Mouse (Mus musculus): ENCODE data around the gene Gcnt1. TPM values are rescaled to one million over a fixed set of nuclear protein-coding genes. Genes with fewer than 3 reads are reported as not detected.

Gene Gcnt1
- total RNA-seq (2021): 1 to 10 TPM; 4.7 TPM
- long read RNA-seq, experiment 1, full-length matches to known transcripts: 2 of 2 reads
- long read RNA-seq, experiment 1, partial matches to known transcripts: 0 of 2 reads
- long read RNA-seq, experiment 1, other reads (novel, unspliced or antisense): 0 of 2 reads
- long read RNA-seq, experiment 2, full-length matches to known transcripts: 1 of 2 reads
- long read RNA-seq, experiment 2, partial matches to known transcripts: 0 of 2 reads
- long read RNA-seq, experiment 2, other reads (novel, unspliced or antisense): 1 of 2 reads

DNA sequence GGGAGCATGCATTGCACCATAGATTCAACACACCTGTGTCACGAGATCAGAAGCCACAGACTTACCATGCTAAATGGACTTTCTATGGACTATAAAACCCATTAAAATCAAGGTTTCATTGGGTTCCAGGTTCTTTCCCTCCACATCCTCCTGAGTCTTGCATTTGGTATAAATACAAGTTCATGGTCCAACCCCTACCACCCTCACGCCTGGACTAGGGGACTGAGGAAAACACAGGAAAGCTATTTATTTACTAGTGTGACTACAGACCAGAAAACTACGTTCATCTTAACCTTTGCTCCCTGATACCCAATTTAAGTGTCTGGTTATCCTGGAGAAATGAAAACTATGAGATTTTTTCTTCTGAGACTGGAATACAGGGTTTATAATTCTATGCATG is at the start of gene Gcnt1:
Gene Gcnt1, minus strand, starts transcription at position 144 of the 400 bp plus-strand sequence.
- no peak for DNase-seq (ENCODE audit: low spot score in 2 of 2)

DNA sequence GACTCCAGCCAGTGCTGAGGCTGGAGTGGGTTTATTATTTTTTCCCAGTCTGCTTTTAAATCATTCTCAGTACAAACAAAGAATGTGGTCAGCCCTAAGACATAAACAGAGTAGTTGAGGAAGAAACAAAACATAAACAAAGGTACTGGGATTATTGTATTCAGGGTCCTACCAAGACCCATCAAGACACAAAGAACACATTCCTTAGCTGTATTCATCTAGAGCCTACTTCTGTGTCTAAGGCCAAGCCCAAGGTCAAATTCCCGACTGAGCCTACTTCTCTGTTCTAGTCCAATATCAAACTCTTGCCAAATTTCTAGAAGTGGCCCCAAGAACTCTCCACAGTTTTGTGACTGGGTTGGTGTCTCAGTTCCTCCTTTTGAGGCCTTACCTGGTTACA is 45.2 kb upstream of the Gcnt1 start:
- no peak for DNase-seq (ENCODE audit: low spot score in 2 of 2)

DNA sequence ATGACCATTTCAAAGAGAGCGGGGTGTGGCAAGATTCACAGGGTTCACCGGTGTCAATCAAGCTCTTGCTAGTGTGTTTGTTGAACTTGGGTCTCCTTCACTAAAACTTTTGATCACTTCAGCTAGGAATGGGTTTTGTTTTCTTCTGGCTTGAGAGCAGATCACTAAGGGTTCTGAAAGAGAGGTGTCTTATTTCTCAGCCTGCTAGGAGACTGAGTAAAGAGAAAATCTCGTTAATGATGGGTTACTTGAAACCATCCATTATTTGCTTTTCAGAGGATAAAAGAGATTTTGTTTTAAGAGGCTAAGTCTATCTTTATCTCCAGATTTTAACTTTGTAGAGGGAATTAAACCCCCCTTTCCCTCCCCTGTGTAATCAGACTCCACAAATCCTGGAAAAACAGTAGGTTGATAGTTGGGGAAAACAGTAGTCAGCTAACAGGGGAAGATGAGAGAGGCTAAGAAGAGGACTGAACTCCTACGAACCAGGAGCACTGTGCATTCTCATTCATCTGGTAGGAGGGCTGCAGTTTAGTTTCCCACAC is 40.3 kb upstream of the Gcnt1 start:
- DNase-seq (ENCODE audit: low spot score in 2 of 2): no peak

DNA sequence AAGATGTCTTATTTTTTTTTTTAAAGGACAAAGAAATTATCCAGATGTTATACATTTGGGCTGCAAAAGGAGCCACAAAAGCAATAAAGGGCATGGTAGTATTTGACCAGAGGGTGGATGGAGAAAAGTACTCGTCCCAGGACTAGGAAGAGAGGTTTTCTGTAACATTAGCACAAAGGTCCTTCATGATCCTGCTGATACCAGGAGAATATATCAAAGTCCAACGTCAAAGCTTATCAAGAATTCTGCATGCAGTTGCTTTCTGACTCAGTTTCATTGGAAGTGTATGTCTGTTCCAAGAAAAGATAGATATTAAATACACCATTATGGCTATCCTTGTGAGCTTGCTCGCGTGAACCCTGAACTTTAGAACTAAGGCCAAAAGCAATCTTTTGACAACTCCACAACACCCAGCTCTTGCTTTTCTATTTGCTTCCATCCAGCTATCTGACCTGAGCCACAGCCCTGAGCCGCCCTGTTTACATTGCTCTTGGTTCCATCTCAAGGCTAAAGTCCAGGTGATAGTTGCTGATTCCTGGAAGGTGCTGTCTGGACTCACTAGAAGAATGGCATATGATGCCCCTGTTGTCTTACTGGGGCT is 37.9 kb upstream of the Gcnt1 start:
- DNase-seq (ENCODE audit: low spot score in 2 of 2): no peak

DNA sequence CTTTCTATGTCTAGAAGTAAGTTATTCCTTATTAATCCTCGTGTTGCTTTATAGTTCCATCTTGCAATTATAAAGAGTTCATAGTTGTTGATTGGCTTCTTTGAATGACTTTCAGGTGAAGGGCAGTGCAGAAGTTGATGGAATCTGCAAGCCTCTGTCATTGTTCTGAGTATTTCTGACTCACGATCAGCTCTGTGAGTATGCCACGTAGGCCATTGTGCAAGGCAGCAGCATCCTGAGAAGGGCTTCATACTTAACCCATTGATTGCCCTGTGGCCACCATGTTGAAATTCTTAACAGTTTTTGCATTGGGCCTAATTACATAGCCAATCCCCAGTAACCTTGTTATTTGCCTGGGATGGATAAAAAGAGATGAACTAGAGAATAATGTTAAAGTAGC is 36.7 kb upstream of the Gcnt1 start:
- no peak for DNase-seq (ENCODE audit: low spot score in 2 of 2)

DNA sequence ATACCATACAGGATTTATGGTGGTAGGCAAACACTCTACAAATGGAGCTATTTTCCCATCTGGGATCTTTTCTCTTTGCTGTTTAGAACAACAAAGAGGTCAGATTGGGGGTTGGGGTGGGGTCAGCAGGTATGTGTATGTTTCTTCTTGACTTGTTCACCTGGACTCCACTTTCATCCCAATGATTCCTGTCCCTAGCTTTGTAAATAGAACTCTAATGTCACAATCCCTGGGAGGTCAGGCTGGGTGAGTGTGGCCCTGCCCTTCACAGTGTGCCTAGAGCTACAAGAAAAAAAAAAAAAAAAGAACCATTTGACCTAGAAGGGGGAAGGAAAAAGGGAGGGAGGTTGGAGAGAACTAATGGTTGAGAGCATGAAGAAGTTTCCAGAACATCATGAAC is 35.9 kb upstream of the Gcnt1 start:
- no peak for DNase-seq (ENCODE audit: low spot score in 2 of 2)

DNA sequence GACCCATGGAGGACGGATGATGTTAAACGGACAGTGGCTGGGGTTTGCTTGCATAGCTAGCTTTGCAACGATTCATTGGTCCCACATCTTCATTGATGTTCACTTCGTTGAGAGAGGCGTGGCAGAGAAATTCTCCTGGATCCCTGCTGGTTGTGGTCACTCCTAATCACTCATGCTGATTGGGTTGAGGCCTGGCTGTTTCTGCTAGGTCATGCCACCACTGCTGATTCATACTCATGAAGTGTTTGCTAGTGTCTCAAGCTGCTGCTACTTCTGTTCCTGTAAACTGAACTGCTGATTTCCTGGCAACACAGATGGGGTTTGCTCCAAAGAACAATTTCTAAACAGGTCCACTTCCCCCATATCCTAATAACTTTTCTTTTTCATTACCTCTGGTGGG is 34.2 kb upstream of the Gcnt1 start:
- no peak for DNase-seq (ENCODE audit: low spot score in 2 of 2)

DNA sequence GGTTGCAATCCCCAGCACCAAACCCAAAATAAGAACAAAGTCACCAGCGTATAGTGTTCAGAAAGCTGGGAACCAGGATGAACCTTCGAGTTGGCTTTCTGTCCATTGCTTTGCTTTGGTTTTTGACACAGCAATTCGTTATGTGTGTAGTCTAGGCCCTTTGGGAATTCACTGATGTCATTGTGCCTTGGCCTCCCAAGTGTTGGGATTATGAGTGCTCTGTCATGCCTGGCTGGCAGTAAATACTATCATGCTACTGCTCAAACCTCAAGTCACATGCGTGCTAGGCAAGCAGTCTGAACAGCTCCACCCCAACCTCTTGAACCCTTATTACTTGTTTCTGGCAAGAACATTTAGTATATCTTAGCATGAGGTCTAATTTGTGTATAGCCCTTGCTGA is 30.5 kb upstream of the Gcnt1 start:
- DNase-seq (ENCODE audit: low spot score in 2 of 2): no peak

DNA sequence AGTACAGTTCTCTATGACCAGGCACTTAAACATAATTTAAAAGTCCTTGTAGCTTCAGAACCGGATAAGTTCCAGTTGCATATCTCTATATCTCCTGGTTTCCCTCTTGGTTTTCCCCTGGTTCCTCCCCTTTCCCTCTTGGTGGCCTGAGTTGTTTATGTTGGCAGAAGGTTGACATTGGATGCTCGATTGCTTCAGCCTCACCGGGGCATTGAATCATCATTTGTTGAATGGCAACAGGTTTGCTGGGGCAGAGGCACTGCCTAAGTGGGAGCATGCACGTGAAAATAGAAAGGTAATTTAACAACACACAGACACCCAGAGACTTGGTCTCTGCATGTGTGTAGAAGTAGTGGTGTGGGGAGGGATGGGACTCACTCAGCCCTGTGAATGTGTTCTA is 27.9 kb upstream of the Gcnt1 start:
- DNase-seq (ENCODE audit: low spot score in 2 of 2): no peak

DNA sequence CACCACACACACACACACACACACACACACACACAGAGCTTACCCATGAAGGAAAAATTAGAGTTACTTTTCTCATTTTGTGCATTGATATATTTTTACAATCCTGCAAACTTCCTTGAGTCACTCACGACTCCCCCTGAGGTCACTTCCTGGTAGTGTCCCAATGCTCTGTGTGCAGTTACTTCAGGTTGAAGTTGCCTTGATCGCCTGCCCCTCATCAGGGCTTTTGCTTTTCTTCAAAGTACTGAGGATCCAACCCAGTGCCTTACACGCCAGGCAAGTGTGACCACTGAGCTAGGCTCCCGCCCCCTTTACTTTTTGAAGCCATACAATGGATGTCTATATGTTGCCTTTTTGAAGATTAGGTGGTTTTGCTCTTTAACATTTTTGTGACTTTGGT is 27.3 kb upstream of the Gcnt1 start:
- no peak for DNase-seq (ENCODE audit: low spot score in 2 of 2)

DNA sequence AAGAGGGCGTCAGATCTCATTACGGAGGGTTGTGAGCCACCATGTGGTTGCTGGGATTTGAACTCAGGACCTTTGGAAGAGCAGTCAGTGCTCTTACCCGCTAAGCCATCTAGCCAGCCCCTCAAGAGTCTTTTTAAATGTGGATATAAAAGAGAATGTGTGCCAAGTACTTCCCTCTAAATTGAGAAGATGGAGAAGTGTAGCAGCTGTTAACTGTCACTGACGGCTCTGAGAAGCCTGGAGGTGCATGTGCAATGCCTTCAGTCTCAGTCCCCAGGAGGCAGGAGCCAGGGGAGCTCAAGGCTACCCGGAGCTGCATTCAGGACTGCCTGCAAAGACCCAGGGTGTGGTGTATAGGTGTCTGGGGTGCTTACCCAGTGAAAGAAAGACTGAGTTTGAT is 25.3 kb upstream of the Gcnt1 start:
- DNase-seq (ENCODE audit: low spot score in 2 of 2): no peak

DNA sequence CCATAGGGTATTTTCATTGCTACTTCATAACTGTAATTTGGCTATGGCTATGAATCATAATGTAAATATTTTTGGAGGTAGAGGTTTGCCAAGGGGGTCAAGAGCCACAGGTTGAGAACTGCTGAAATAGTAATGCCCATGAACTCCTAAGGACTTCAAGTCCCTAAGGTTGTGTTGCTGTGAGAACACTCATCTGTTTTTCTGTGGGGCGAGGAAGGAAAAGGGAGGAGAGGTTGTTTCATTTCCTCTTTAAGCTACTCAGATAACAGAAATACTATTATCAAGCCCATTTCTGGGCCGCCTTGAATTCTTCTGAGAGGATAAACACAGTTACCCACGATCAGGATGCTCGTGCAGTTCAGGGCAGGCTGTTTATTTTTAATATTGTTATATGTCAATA is 24.2 kb upstream of the Gcnt1 start:
- no peak for DNase-seq (ENCODE audit: low spot score in 2 of 2)

DNA sequence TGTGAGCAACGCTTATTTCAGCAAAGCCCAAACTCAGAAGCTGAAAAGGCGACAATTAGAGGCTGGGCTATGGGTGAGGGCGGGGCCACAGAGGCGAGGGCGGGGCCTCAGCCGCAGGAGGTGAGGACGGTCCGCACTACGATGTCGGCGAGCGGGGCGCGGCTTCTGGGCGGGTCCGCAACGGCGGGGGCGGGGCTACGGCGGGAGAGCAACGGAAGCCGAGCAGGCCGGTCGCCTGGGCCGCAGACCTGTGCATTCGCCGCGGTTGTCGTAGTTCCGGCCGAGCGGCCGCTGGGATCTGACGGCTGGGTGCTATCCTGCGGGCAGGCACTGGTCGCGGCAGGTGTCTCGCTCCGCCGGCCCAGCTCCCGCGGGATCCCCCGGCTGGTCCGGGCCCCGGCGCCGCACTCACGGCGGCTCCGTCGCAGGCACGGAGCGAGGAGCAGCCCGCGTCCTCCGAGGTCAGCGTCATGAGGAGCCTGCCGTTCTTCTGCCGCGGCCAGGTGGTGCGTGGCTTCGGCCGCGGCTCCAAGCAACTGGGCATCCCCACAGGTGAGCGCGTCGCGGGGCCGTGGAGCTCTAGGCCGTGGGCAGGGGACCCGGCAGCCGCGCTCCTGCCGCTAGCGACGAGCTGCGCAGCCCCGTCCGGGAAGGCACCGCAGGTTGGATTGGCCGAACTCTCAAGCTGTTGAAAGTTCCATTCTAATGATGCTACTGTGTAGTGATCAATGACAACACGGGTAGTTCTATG is 21.4 kb upstream of the Gcnt1 start, which contains the start of gene Rfk:
Gene Rfk, plus strand, starts transcription at position 203 of the 751 bp plus-strand sequence.
- peak; percentile 88 to 93 for DNase-seq (ENCODE audit: low spot score in 2 of 2)

DNA sequence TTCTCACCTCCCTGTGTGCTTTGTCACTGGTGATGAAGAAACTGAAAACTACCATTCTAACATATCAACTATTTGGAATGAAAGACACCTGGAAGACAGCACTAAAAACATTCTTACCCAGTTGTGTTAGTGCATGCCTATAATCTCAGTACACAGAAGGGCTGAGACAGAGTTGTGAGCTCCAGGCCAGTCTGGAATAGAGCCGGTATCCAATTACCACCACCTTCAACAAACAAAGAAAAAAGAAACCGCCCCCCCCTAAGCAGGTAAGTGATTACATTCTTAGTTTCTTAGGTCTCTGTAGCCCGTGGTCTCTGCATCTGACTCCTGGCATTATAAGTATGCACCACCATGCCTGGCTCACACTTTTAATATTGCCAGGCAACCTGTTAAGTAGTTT is 20.2 kb upstream of the Gcnt1 start:
- no peak for DNase-seq (ENCODE audit: low spot score in 2 of 2)

DNA sequence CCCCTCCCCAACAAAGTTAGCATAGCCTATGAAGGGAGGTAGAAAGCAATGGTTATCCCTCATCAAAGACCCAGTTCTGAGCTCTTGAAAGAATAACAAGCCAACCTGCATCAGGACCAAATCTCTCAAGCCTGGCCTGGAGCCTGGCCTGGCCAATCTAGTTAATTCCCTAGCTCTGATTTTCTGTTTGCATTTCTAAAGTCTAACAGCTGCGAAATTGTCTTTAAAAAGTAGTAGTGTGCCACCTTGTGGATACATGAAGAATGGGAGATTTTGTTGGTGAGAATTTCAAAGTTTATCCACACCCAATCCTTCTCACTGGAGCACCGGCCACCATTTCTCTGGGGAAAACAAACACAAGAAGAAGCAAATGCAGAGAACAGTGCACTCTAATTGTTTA is 15.8 kb upstream of the Gcnt1 start:
- no peak for DNase-seq (ENCODE audit: low spot score in 2 of 2)

DNA sequence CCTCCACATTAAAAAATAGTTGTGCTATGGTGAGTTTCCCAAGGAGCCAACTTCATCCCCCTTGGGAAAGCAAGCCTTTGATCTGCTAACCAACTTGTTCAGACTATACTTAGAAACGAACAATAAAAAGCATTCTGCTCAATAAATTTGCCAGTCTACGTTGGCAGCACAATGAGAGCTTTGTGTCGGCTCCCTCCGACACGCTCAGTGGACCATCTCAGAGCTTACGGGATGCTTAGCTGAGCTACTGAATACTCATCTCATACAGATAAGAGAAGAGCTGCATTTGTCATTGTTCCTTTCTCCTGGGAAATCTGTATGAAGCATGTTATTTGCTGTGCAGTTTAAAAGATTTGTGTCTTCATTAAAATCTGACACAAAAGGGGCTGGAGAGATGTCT is 13.8 kb upstream of the Gcnt1 start:
- DNase-seq (ENCODE audit: low spot score in 2 of 2): no peak

DNA sequence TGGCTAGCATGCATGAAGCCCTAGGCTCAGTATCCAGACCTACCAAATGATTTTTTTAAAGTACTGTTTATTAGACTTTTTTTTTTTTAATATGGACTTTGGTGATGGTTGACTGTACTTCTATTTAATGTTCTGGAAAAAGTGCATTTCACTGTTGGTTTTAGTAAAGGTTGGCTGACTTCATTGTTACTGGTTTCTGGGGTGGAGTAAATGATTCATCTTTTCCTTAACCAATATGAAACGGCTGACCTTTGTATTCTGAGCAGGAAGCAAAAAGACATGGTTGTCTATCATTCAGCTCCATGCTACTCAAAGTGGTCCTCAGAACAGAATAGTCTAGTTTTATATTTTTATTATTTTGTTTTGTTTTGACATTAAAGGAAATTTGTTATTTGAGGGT is 12.8 kb upstream of the Gcnt1 start:
- DNase-seq (ENCODE audit: low spot score in 2 of 2): no peak

DNA sequence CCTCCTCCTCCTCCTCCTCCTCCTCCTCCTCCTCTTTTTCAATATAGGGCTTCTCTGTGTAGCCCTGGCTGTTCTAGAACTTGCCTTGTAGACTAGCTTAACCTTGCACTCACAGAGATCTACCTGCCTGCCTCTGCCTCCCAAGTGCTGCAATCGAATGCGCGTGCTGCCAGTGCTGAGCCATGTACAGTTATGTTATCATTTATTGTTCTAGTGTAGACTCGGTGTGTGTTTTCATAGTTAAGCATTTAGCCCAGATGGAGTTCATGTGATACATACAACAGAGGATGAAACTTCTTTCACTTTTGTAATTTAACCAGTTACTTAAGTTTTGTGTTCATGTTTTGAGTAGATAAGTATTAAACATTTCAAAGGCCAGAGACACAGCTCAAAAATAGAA is 12.4 kb upstream of the Gcnt1 start:
- DNase-seq (ENCODE audit: low spot score in 2 of 2): no peak

DNA sequence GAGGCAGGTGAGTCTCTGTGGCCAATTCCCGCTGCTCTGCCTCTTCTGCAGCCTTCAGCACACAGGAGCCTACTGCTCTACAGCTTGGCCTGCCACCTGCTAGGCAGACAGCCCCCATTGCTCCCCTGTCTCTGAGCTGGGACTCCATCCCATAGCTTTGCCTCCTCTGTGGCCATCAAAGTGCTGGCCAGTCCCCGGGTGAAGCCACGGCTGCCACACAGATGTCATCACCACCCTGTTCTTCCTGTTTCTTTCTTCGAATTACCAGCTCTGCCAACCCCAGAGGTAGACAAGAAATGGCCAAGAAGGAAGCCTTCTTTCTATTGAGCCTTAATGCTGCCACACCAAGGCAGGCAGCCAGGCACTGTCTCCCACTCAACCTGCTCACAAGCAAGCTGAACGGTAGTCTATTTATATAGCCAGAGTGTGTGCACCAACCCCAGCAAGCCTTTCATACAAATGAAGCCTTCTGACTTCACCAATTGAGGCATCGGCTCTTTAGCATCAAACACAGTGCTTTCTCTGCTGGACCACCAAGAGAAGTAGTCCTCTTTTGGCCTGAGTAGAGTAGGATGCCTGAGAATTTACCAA is 10.3 kb upstream of the Gcnt1 start:
- DNase-seq (ENCODE audit: low spot score in 2 of 2): no peak

DNA sequence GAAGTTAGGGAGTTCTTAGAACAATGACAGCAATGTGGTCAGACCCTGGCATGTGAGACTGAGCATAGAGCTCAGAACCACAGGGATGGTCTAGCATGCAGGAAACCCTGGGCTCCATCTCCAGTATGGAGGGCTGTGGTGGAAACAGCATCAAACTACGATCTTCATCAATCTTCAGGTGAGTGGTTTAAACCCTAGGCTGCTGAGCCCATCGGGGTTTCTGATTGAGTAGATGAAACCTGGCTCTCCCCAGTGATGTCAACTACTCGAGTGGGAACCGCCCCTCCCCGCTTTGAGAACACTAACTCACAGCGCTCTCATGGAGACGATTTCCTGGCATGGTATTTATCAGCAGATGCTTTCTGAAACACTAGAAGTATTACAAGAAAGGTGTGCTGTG is 7.9 kb upstream of the Gcnt1 start:
- no peak for DNase-seq (ENCODE audit: low spot score in 2 of 2)

DNA sequence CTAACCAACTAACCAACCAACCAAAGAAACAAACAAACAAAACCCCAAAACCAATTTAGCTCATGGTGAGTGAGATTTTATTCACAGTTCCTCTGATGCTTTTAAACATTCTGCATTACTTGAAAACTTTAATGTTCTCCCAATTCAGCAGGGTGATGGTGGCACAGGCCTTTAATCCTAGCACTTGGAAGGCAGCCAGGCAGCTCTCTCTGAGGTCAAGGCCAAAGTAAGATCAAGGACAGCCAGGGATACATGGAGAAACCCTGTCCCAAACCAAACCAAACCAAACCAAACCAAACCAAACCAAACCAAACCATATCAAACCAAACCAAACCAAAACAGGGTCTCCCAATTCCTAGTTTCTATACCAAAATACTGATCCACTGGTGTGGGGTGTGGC is 6.2 kb upstream of the Gcnt1 start:
- no peak for DNase-seq (ENCODE audit: low spot score in 2 of 2)

DNA sequence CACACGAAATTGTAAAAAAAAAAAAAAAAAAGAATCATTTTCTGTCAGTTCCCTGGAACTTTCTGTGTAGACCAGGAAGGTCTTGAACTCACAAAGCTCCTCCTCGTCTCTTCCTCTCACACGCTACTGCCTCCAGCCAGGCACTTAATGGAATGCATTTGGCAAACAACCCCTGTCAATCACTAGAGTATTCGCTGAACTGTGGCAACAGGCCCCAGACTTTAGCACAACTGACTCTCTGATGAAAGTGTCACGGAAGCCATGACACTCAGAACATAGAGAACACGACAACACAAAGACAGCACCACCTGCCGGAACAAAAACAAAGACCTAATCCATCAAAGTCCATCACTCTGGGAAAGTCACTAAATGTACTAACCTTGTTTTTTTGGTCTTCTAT is 3.1 kb downstream of the Gcnt1 start:
- DNase-seq (ENCODE audit: low spot score in 2 of 2): no peak

All from gastrocnemius, postnatal 4 days (tissue).